Mouse (Mus musculus) cerebral cortex, adult 2 months (tissue): ENCODE data around the gene Gm28576.

Source experiments
- WGBS: fragments of 180-500 bp; shearing (Covaris S2); methylation state at CpG from one replicate; pipeline ENCODE4 v1.1.7; 2018; 5-methylcytosine and 5-hydroxymethylcytosine counted together

Gm28576 gene

GRCm38 (mm10) chrY:7722641-7723040 lies at the start of gene Gm28576:
TSS of gene Gm28576 (plus strand) at chrY:7722941.
- no CpG with 5 or more reads among the region's 8 CpGs for WGBS
